In genomic region chr6:48022672-48023071, GRCm38 (mm10) we compare ENCODE assay signal across 29 mouse cellular contexts. TPM values are rescaled to one million over a fixed set of nuclear protein-coding genes. Genes with fewer than 3 reads are reported as not detected.
DNase-seq lines count a peak whose midpoint lies in the region; ATAC-seq and TF ChIP-seq lines count a peak whose summit lies in the region.
"Had no signal": no experiment of that assay in that cellular context is flagged by ENCODE, and none has a peak within 500 bp of the region (broad histone marks: within the 10 kb centered on the region; RNA-seq: fewer than 3 reads in every experiment).

No protein-coding gene starts in this region.

- no peaks in the 10 kb centered on the region for H3K79me2 ChIP-seq in heart, adult 2 months (replicated peaks; ENCODE audit: control insufficient read depth, insufficient read depth, low read length)
- no peaks in the 10 kb centered on the region for H3K79me2 ChIP-seq in macrophage (ENCODE audit: inconsistent target)

- TF ChIP-seq EP300 in heart, adult 2 months (IDR thresholded peaks at IDR 0.05; ENCODE audit: insufficient read depth, low read depth, low read length) = no peak

- ATAC-seq in midbrain, embryonic 16.5 days = no peak
- no peak for ATAC-seq in neural tube, embryonic 15.5 days (ENCODE audit: low FRiP score)
- ATAC-seq: forebrain, embryonic 15.5 days; hindbrain, embryonic 16.5 days; midbrain, embryonic 15.5 days; Patski had no signal

- TF ChIP-seq CTCF in heart, adult 2 months (IDR thresholded peaks at IDR 0.05) = no peak

- intact Hi-C loops in heart, adult 2 months (cut with DNase I) = no loop called here

- H3K9me3 ChIP-seq in midbrain, embryonic 16.5 days (replicated peaks; ENCODE audit: control insufficient read depth, low read length, poor library complexity, severe bottlenecking) = peaks cover 12% of the 10 kb centered on the region
- H3K9me3 ChIP-seq in neural tube, embryonic 15.5 days (replicated peaks) = peaks cover 17% of the 10 kb centered on the region; the same call in 1 of the 2 replicates
- H3K9me3 ChIP-seq: forebrain, embryonic 15.5 days; liver, embryonic 13.5 days had no signal

- H3K36me3 ChIP-seq in heart, adult 2 months (ENCODE audit: control insufficient read depth, insufficient read depth, low read length) = no peaks in the 10 kb centered on the region
- H3K36me3 ChIP-seq in macrophage (ENCODE audit: inconsistent target) = peaks cover 25% of the 10 kb centered on the region; the same call in 1 of the 2 replicates
- H3K36me3 ChIP-seq in midbrain, embryonic 16.5 days (ENCODE audit: control insufficient read depth, insufficient read depth, low read length) = peaks cover 51% of the 10 kb centered on the region
- H3K36me3 ChIP-seq in neural tube, embryonic 15.5 days = peaks cover 75% of the 10 kb centered on the region

- peaks cover 3% of the 10 kb centered on the region; the same call in 1 of the 2 replicates for H3K27me3 ChIP-seq in heart, adult 2 months (ENCODE audit: control insufficient read depth, insufficient read depth, low read length)
- no peaks in the 10 kb centered on the region for H3K27me3 ChIP-seq in midbrain, embryonic 16.5 days (ENCODE audit: control insufficient read depth, insufficient read depth, low read depth, low read length)
- H3K27me3 ChIP-seq in neural tube, embryonic 15.5 days (replicated peaks) = no peaks in the 10 kb centered on the region
- H3K27me3 ChIP-seq: embryonic facial prominence, embryonic 12.5 days; forebrain, embryonic 15.5 days; limb, embryonic 15.5 days; liver, embryonic 13.5 days; midbrain, embryonic 15.5 days; neural tube, embryonic 12.5 days; Patski had no signal

- no peak overlapping the region for H3K9ac ChIP-seq in heart, adult 2 months (ENCODE audit: low read depth, low read length)
- no peak overlapping the region for H3K9ac ChIP-seq in midbrain, embryonic 16.5 days (ENCODE audit: low read depth, low read length)
- H3K9ac ChIP-seq in neural tube, embryonic 15.5 days (replicated peaks) = no peak overlapping the region
- H3K9ac ChIP-seq: embryonic facial prominence, embryonic 12.5 days; forebrain, embryonic 15.5 days; limb, embryonic 15.5 days; liver, embryonic 13.5 days; midbrain, embryonic 15.5 days; neural tube, embryonic 12.5 days had no signal

- no peaks in the 10 kb centered on the region for H3K4me1 ChIP-seq in heart, adult 2 months (ENCODE audit: control insufficient read depth, insufficient read depth, low read length)
- peaks cover 9% of the 10 kb centered on the region for H3K4me1 ChIP-seq in midbrain, embryonic 16.5 days (ENCODE audit: control insufficient read depth, insufficient read depth, low read length)
- H3K4me1 ChIP-seq in neural tube, embryonic 15.5 days = no peaks in the 10 kb centered on the region
- H3K4me1 ChIP-seq: embryonic facial prominence, embryonic 12.5 days; forebrain, embryonic 15.5 days; limb, embryonic 15.5 days; liver, embryonic 13.5 days had no signal

- no peak overlapping the region for H3K4me3 ChIP-seq in heart, adult 2 months
- H3K4me3 ChIP-seq in macrophage (ENCODE audit: inconsistent target) = no peak overlapping the region
- no peak overlapping the region for H3K4me3 ChIP-seq in midbrain, embryonic 16.5 days (ENCODE audit: low read depth, low read length)
- no peak overlapping the region for H3K4me3 ChIP-seq in neural tube, embryonic 15.5 days (replicated peaks)
- H3K4me3 ChIP-seq: embryonic facial prominence, embryonic 12.5 days; forebrain, embryonic 10.5 days; forebrain, embryonic 15.5 days; gastrocnemius, adult 2 months; limb, embryonic 10.5 days; limb, embryonic 15.5 days; liver, embryonic 13.5 days; midbrain, embryonic 15.5 days; myocyte; neural tube, embryonic 12.5 days had no signal

- H3K27ac ChIP-seq in heart, adult 2 months = no peak overlapping the region
- peak overlapping the region; percentile 59; the same call in 1 of the 2 replicates for H3K27ac ChIP-seq in macrophage
- no peak overlapping the region for H3K27ac ChIP-seq in midbrain, embryonic 16.5 days (ENCODE audit: low read length)
- no peak overlapping the region for H3K27ac ChIP-seq in neural tube, embryonic 15.5 days (replicated peaks)
- H3K27ac ChIP-seq: embryonic facial prominence, embryonic 12.5 days; forebrain, embryonic 10.5 days; forebrain, embryonic 15.5 days; gastrocnemius, adult 2 months; kidney, postnatal 0 days; limb, embryonic 10.5 days; limb, embryonic 15.5 days; liver, embryonic 13.5 days; midbrain, embryonic 15.5 days; neural tube, embryonic 12.5 days had no signal

- peak; percentile 55 for DNase-seq in heart, adult 11 months
- DNase-seq in heart, adult 2 months = no peak
- DNase-seq in cerebellum, adult 18-20 months = peak; percentile 70 to 79
- peak; percentile 33 to 40 for DNase-seq in cerebellum, postnatal 10 days
- no peak for DNase-seq in testis, postnatal 10 days (ENCODE audit: low spot score)
- DNase-seq: adrenal gland, postnatal 14 days; embryo, embryonic 11 days; gastrocnemius, adult 2 months; heart, postnatal 14 days; kidney, postnatal 4 days; liver, embryonic 13.5 days; lung, adult 2 months; lung, postnatal 10 days; retina, postnatal 1 day; right cerebral cortex, postnatal 14 days had no signal

- WGBS in heart, adult 2 months = 94% methylated on average over 2 of the region's 2 CpGs
- 85% methylated on average over 2 of the region's 2 CpGs for WGBS in macrophage (ENCODE audit: missing documents)
- 79% methylated on average over 2 of the region's 2 CpGs for WGBS in midbrain, embryonic 16.5 days
- whole genome bisulfite sequencing in neural tube, embryonic 15.5 days = 90% methylated on average over 2 of the region's 2 CpGs

- TF ChIP-seq POLR2A in heart, adult 2 months (IDR thresholded peaks at IDR 0.05; ENCODE audit: insufficient read depth, low read depth, low read length) = no peak

- no peak overlapping the region for H3K4me2 ChIP-seq in midbrain, embryonic 16.5 days (ENCODE audit: low read length)
- no peak overlapping the region for H3K4me2 ChIP-seq in neural tube, embryonic 15.5 days
- H3K4me2 ChIP-seq: embryonic facial prominence, embryonic 12.5 days; forebrain, embryonic 15.5 days; limb, embryonic 15.5 days; liver, embryonic 13.5 days; midbrain, embryonic 15.5 days; neural tube, embryonic 12.5 days had no signal

RNA-seq across cellular contexts. Expression of gene Zfp777, which starts 26.0 kb away (rescaled TPM):
- 10 to 100 TPM; 13.8 to 15.6 TPM for total RNA-seq in heart, adult 2 months (2021)
- 10.0 and 15.8 TPM in 2 replicates for polyA plus RNA-seq in heart, adult 2 months (2012; rRNA removed)
- 10 to 100 TPM in 25 of 26 experiments, 1 to 10 TPM in 1; 5.2 to 61.5 (median 32.2) TPM for total RNA-seq in macrophage (2018; cell fraction: chromatin; rRNA removed)
- 10 to 100 TPM in 7 of 26 experiments, 1 to 10 TPM in 19; 3.5 to 12.3 (median 9.2) TPM for total RNA-seq in macrophage (2018; cell fraction: cytosol; rRNA removed)
- 10 to 100 TPM in 21 of 26 experiments, 1 to 10 TPM in 5; 8.0 to 33.9 (median 15.1) TPM for total RNA-seq in macrophage (2018; cell fraction: nucleus; rRNA removed)
- polyA plus RNA-seq in macrophage (2018) = 6.4 to 12.6 TPM (median 11.2 TPM) in 3 replicates
- polyA plus RNA-seq in midbrain, embryonic 16.5 days (2015; fragmentation: Nextera tagmentation; extraction: Ambion mirVana) = 14.1 TPM in 2 replicates
- polyA plus RNA-seq in neural tube, embryonic 15.5 days (2015; fragmentation: Nextera tagmentation; extraction: Ambion mirVana) = 13.4 and 14.8 TPM in 2 replicates

Comparison
In these comparisons a context has a peak if more than half of its experiments do, and no peak if none do; other contexts are left out.
1. DNase-seq: peak in heart, adult 11 months (single experiment), cerebellum, adult 18-20 months (2 of 2) and cerebellum, postnatal 10 days (2 of 2); none in heart, adult 2 months (0 of 2) and testis, postnatal 10 days (single experiment).